Mouse (Mus musculus): Measurements from ENCODE around the gene Smo. TPM values are rescaled to one million over a fixed set of nuclear protein-coding genes. Genes with fewer than 3 reads are reported as not detected.
"Not testable (repeated sequence)": the region's sequence is repeated elsewhere in the genome, so short reads cannot be mapped to it uniquely, and the experiment has no call there.

Smo gene
- polyA plus RNA-seq, 1 experiment from 2014 or later, result 48.4 TPM

GRCm38 (mm10) chr6:29735689-29736451, 567 bp downstream of the Smo start:
- Histone ChIP-seq H3K4me3 (replicated peaks) (peak overlapping the region; percentile 94), H3K9ac (peak overlapping the region; percentile 96), H3K36me3 (replicated peaks) (peaks cover 10% of the 10 kb centered on the region; the same call in 1 of the 2 replicates), H3K9me3 (no peaks in the 10 kb centered on the region), H3K27me3 (no peaks in the 10 kb centered on the region), H3K4me2 (peak overlapping the region; percentile 65), H3K27ac (peak overlapping the region; percentile 93), H3K4me1 (peaks cover 16% of the 10 kb centered on the region)
- peak; percentile 84 for ATAC-seq (ENCODE audit: low FRiP score)
- WGBS, result under 1% methylated on average over 74 of the region's 75 CpGs

DNA sequence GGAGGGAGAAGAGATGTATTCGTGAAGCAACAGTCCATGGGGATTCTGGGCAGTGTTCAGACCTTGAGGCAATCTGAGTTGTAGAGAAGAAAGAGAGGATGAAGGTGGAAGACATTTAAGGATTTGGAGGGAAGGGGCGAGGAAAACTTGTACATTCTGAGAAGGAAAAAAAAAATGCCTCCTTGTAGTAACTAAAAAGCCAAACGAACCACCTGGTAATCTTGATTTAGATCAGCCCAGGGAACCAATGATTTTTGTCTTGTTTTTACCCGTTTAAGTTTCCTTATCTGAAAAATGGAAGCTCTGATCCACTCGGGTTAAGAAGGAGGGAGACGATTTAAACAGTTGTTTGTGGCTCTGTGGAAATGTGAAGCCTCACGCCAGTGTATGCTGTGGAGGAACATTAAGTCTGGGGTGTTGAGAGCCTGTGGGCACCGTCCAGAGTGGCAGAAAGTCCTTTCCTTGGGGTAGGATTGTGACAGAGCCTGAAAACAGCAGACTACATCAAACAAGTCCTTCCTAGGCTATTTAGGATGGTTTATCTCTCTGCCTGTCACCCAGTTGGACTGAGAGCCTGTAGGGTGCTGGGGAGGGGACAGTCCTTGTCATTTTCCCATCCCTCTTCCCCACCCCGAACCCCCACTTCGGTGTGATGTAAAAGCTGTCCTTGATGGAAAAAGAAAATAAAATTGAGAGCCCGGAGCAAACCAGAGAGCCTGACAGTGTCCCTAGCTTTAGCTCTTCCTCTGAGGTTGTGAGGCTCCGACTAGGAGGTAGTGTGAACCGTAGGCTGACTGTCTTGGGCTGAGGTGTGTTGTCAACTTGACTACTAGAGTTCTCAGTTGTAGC, 1.5 kb downstream of the Smo start:
- no peak for ATAC-seq (ENCODE audit: low FRiP score)
- Histone ChIP-seq H3K4me1 (peaks cover 16% of the 10 kb centered on the region), H3K36me3 (replicated peaks) (peaks cover 10% of the 10 kb centered on the region; the same call in 1 of the 2 replicates), H3K4me3 (replicated peaks) (peak overlapping the region; percentile 94), H3K9me3 (no peaks in the 10 kb centered on the region), H3K27me3 (no peaks in the 10 kb centered on the region), H3K4me2 (peak overlapping the region; percentile 65), H3K9ac (peak overlapping the region; percentile 96), H3K27ac (peak overlapping the region; percentile 93)
- 18% methylated on average over 13 of the region's 13 CpGs for WGBS

GRCm38 (mm10) chr6:29751466-29752152, 16.3 kb downstream of the Smo start:
- 93% methylated on average over 3 of the region's 3 CpGs for WGBS
- peaks cover 33% of the 10 kb centered on the region for H3K36me3 ChIP-seq (replicated peaks)
- H3K27ac ChIP-seq, result no peak overlapping the region
- H3K9me3 ChIP-seq, result peaks cover 10% of the 10 kb centered on the region
- H3K27me3 ChIP-seq, result no peaks in the 10 kb centered on the region
- H3K4me3 ChIP-seq (replicated peaks), result no peak overlapping the region
- H3K9ac ChIP-seq, result no peak overlapping the region
- ATAC-seq (ENCODE audit: low FRiP score), result no peak
- no peaks in the 10 kb centered on the region for H3K4me1 ChIP-seq
- H3K4me2 ChIP-seq, result no peak overlapping the region

- H3K27ac ChIP-seq, result no peak overlapping the region
- 91% methylated on average over 11 of the region's 11 CpGs for WGBS
- no peak for ATAC-seq (ENCODE audit: low FRiP score)
- H3K9me3 ChIP-seq, result peaks cover 2% of the 10 kb centered on the region
- H3K4me3 ChIP-seq (replicated peaks), result no peak overlapping the region
- no peaks in the 10 kb centered on the region for H3K4me1 ChIP-seq
- peaks cover 50% of the 10 kb centered on the region for H3K36me3 ChIP-seq (replicated peaks)
- H3K4me2 ChIP-seq, result no peak overlapping the region
- H3K9ac ChIP-seq, result no peak overlapping the region
- no peaks in the 10 kb centered on the region for H3K27me3 ChIP-seq
Measured at GRCm38 (mm10) chr6:29753336-29753735, 18.0 kb downstream of the Smo start.

- Histone ChIP-seq H3K27me3 (no peaks in the 10 kb centered on the region), H3K4me2 (no peak overlapping the region), H3K9ac (no peak overlapping the region), H3K36me3 (replicated peaks) (peaks cover 68% of the 10 kb centered on the region), H3K4me3 (replicated peaks) (no peak overlapping the region), H3K27ac (no peak overlapping the region), H3K4me1 (no peaks in the 10 kb centered on the region), H3K9me3 (no peaks in the 10 kb centered on the region)
- no peak for ATAC-seq (ENCODE audit: low FRiP score)
- 93% methylated on average over 5 of the region's 5 CpGs for whole genome bisulfite sequencing
Measured at GRCm38 (mm10) chr6:29756001-29756400, 20.7 kb downstream of the Smo start.

DNA sequence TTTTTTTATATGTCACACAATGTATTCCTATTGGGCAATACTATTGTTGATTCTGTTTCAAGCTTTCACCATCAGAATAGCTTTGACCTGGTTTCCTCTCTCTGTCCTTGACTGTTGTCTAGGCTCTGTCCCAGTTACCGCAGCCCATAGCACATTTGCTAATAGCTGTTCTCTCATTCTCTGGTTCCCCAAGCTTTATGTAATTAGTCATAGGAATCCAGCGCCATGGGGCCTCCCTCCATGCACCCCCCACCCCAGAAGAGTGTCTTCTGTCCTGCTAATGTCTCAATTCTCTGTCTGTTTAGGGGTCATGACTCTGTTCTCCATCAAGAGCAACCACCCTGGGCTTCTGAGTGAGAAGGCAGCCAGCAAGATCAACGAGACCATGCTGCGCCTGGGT, 21.2 kb downstream of the Smo start:
- H3K4me1 ChIP-seq, result no peaks in the 10 kb centered on the region
- WGBS, result 92% methylated on average over 4 of the region's 4 CpGs
- H3K27me3 ChIP-seq, result no peaks in the 10 kb centered on the region
- no peak overlapping the region for H3K4me2 ChIP-seq
- no peak overlapping the region for H3K4me3 ChIP-seq (replicated peaks)
- no peak for ATAC-seq (ENCODE audit: low FRiP score)
- H3K36me3 ChIP-seq (replicated peaks), result peaks cover 71% of the 10 kb centered on the region
- H3K9ac ChIP-seq, result no peak overlapping the region
- no peaks in the 10 kb centered on the region for H3K9me3 ChIP-seq
- no peak overlapping the region for H3K27ac ChIP-seq

- peaks cover 68% of the 10 kb centered on the region for H3K36me3 ChIP-seq (replicated peaks)
- no peaks in the 10 kb centered on the region for H3K27me3 ChIP-seq
- H3K9ac ChIP-seq, result no peak overlapping the region
- WGBS, result 41% methylated on average over 4 of the region's 4 CpGs
- H3K4me1 ChIP-seq, result no peaks in the 10 kb centered on the region
- H3K4me2 ChIP-seq, result no peak overlapping the region
- no peak overlapping the region for H3K4me3 ChIP-seq (replicated peaks)
- no peak overlapping the region for H3K27ac ChIP-seq
- peak; percentile 48; the same call in 1 of the 2 replicates for ATAC-seq (ENCODE audit: low FRiP score)
- no peaks in the 10 kb centered on the region for H3K9me3 ChIP-seq
Measured at GRCm38 (mm10) chr6:29758417-29758816, 23.1 kb downstream of the Smo start.

- WGBS, result 89% methylated on average over 13 of the region's 13 CpGs
- no peak for ATAC-seq (ENCODE audit: low FRiP score)
- H3K4me2 ChIP-seq, result no peak overlapping the region
Measured at GRCm38 (mm10) chr6:29759012-29759679, 23.8 kb downstream of the Smo start.

DNA sequence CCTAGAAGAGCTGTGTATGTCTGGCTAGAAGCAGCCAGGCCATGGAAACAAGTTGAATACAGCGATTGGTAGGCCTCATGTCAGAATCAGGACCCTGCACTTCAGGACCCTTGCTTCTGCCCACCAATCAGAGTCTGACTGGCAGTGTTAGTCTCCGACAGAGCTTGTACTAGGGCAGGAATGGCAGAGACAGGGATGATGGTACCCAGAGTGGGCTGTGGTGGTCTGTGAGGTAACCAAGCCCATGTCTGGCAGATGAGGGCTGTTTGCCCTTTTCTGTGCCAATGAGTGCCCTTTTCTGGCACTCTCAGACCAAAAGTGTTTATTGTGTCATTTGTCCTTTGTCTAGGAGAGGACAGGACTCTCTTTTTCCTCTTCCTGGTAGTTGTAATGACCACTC, 25.1 kb downstream of the Smo start:
- not testable (repeated sequence) for ATAC-seq (ENCODE audit: low FRiP score); H3K27ac ChIP-seq; H3K4me2 ChIP-seq; H3K4me1 ChIP-seq; H3K9ac ChIP-seq; H3K27me3 ChIP-seq; H3K4me3 ChIP-seq (replicated peaks); H3K9me3 ChIP-seq
- 91% methylated on average over 2 of the region's 2 CpGs for WGBS
- H3K36me3 ChIP-seq (replicated peaks), result peaks cover 52% of the 10 kb centered on the region

More at GRCm38 (mm10) chr6:29759012-29759679, 23.8 kb downstream of the Smo start:
- no peaks in the 10 kb centered on the region for H3K4me1 ChIP-seq
- H3K9me3 ChIP-seq, result no peaks in the 10 kb centered on the region
- no peak overlapping the region for H3K9ac ChIP-seq
- no peak overlapping the region for H3K4me3 ChIP-seq (replicated peaks)
- H3K36me3 ChIP-seq (replicated peaks), result peaks cover 63% of the 10 kb centered on the region
- no peak overlapping the region for H3K27ac ChIP-seq
- H3K27me3 ChIP-seq, result no peaks in the 10 kb centered on the region

- no peak for ATAC-seq (ENCODE audit: low FRiP score)
- 91% methylated on average over 4 of the region's 4 CpGs for WGBS
- Histone ChIP-seq H3K27ac (no peak overlapping the region), H3K27me3 (no peaks in the 10 kb centered on the region), H3K4me1 (no peaks in the 10 kb centered on the region), H3K4me3 (replicated peaks) (no peak overlapping the region), H3K36me3 (replicated peaks) (peaks cover 44% of the 10 kb centered on the region), H3K4me2 (no peak overlapping the region), H3K9me3 (no peaks in the 10 kb centered on the region), H3K9ac (no peak overlapping the region)
Measured at GRCm38 (mm10) chr6:29761282-29761681, 26.0 kb downstream of the Smo start.

DNA sequence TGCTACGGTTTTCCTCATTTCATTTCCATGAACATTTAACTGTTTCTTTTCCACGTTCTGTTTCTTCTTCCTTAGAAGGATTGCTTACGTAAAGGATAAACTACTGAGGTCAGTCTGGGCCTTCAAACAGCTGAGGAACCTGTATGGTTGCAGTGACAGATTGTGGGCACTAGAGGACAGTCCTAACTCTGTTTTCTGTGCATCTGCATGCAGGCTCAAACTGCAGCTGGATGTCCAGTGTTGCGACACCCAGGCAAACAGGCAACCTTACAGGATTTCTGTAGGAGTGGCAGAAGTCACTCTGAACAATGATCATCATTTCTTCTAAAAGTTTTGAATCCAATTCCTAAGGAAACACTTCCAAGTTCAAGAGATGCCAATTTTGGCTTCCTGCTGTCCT, 27.2 kb downstream of the Smo start:
- peaks cover 33% of the 10 kb centered on the region for H3K36me3 ChIP-seq (replicated peaks)
- no peak overlapping the region for H3K4me2 ChIP-seq
- H3K9ac ChIP-seq, result no peak overlapping the region
- WGBS, result 64% methylated on average over 4 of the region's 4 CpGs
- ATAC-seq (ENCODE audit: low FRiP score), result no peak
- no peaks in the 10 kb centered on the region for H3K9me3 ChIP-seq
- no peaks in the 10 kb centered on the region for H3K27me3 ChIP-seq
- H3K4me3 ChIP-seq (replicated peaks), result no peak overlapping the region
- H3K4me1 ChIP-seq, result no peaks in the 10 kb centered on the region
- no peak overlapping the region for H3K27ac ChIP-seq

Data from forebrain, embryonic 12.5 days (tissue).